Mouse (Mus musculus): ENCODE results near the gene Trio. TPM values are rescaled to one million over a fixed set of nuclear protein-coding genes. Genes with fewer than 3 reads are reported as not detected.
A peak's percentile ranks its signal among the peaks of the same experiment; 100 is the strongest.
"Not testable (repeated sequence)": the region's sequence is repeated elsewhere in the genome, so short reads cannot be mapped to it uniquely, and the experiment has no call there.

Gene Trio
- total RNA-seq, 2 experiments from 2014 or later, result 206 to 216 TPM

DNA sequence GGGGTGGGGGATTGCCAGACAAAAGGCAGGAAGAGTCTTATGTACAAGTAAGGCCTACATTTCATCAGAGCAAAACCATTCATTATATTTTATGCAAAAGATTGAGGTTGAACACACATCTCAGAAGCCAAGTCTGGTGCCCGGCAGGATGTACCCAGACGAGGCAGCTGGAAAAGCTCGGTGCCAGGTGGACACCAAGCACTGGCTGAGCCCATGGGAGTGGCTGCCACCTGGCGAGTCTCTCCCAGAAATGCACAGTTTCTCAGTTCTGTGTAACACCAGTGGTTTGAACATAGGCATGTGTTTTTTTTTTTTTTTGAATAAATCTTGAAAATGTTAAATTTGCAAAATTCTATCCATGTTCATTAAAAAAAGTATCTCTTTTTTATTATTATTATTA lies 293.8 kb downstream of the Trio start:
- no peak for DNase-seq (ENCODE audit: low spot score in 2 of 2)

DNA sequence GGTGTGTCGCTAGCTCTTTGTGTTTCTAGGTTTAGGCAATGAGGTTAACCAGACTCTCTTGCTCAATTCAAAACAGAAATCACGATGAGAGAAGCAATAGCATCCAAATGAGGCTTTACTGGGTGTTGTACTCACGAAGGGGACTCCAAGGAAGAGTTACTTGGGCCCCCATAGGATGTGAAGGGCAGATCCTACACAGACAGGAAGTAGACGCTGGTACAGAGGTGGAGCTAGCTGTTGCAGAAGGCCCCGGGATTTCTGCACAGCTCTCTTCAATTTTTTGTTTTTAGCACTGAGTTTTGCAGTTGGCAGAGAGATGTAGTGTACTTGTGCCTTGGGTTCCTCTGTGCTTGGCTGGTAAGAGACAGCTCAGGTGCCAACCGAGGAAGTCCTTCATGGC lies 299.4 kb downstream of the Trio start:
- no peak for DNase-seq (ENCODE audit: low spot score in 2 of 2)

DNA sequence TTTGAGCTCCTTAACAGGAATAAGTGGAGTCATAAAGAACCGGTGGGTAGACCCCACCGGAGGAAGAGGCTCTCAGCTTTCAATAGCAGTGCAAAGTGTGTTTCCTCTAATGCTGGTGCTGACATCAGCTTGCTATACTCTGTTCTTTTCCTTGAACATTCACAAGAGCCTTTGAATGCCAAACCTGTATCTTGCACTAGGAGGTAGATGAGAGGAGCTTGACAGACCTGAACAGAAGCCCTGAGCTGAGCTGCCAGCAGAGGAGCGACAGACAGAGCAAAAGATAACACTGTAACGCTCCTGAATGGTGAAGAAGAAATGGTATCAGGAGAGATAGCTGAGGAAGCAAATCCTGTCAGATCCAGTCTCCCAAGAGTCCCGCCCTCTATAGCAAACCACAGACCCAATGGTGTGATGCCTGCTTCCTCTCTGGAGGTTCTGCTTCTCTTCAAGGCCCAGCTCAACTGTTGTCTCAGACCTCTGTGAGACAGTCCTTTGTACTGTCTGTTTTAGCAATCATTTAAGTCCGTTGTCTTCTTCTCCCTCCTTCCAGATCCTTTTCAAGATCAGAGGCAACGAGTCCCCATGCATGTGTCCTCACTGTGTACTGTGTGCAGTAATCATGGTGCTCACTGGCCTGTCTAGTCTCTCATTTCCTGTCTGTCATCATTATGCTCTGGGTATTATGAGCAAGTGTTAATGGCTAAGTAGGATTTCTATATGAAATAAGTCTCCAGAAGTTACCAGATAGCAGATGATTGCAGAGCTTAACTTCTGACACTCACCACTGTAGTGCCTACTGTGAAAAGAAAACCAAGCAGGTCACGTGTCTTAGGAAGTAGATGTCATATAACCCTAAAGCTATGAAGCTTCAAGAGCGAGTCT lies 300.6 kb downstream of the Trio start:
- DNase-seq (ENCODE audit: low spot score in 2 of 2), result no peak

DNA sequence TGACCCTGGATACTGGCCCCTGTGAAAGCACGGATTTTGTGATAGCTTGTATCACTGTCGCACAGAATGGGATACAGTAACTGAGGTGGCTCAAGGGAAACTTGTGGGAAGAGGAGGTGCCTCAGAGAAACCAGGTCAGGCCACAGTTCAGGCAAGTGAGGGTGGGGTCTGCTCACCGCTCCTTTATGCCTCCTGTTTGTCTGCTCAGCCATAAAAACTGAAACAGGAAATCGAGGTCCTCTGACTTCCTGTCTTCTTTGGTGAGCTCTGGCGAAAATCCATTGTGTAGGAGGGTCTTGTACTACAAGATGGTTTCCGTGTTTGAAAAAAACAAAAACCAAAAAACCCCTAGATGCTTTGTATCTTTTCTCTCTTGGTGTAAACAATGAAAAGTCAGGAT lies 301.4 kb downstream of the Trio start:
- no peak for DNase-seq (ENCODE audit: low spot score in 2 of 2)

DNA sequence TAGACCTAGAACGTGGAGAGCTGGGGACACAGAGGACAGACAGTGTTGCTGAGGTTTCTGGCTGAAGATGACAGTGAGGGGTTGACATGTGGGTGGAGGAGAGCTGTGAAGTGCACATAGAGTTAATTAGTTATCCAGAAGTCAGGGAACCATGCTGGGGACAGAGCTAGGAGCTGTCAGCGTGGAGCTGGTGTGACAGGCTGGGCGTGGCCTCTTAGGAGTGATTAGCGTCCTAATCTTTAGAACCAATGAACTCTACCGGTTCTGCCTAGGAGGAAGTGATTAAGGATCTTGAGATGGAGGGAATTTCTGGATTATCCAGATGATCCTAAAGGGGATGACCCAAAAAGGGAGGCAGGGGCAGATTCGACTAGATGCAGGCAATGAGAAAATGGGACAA lies 301.9 kb downstream of the Trio start:
- DNase-seq (ENCODE audit: low spot score in 2 of 2), result no peak

DNA sequence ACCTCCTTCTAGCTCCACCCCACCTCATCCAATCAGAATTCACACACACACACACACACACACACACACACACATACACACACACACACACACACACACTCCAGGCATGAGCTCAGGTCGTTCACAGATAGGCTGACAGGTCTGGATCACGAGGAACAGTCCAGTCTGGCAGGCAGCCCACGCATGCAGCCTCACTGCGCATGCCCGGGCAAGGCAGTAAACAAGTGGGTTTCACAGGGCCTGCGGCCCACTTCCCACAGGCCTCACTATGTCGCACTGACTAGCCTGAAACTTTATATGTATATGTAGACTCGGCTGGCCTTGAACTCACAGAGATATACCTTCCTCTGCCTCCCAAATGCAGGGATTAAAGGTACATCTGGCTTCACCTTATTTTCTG lies 305.4 kb downstream of the Trio start:
- DNase-seq (ENCODE audit: low spot score in 2 of 2), result not testable (repeated sequence)

DNA sequence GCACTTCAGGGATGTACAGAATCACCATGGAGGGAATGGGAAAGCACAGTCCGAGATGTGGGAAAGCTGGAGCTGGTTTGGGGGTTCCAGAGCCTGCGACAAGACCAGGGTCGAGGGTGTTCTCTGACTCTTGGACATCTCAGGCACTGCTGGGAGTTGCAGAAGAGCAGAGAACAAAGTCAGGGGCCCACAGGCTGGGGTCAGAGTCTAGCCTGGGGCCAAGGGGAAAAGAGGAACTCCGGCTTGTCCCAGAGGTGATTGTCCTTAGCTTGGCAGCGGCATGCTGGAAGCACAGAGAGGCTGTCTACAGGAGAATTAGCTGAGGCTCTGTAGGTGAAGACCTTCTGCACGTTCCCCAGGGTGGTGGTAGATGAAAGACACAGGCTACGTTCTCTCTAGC lies 307.0 kb downstream of the Trio start:
- DNase-seq (ENCODE audit: low spot score in 2 of 2), result no peak

DNA sequence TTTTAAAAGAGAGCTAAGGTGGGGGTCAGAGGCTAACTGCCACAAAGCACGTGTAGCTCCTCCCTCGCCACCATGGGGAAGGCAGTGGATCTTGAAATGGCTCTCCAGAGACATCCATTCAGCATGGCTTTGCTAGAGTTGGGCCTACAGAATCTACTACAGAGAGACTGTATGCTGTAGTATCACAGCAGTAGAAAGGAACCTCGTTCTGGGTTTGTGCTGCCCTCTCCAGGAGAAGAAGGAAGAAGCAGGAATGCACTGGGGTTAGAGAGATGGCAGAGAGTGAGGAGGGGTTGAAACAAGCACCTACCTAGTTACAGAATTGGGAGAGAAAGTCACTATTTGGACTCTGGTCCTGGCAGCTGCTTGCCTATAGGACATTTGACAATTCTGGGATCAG lies 310.3 kb downstream of the Trio start:
- peak; percentile 55 to 63 for DNase-seq (ENCODE audit: low spot score in 2 of 2)

DNA sequence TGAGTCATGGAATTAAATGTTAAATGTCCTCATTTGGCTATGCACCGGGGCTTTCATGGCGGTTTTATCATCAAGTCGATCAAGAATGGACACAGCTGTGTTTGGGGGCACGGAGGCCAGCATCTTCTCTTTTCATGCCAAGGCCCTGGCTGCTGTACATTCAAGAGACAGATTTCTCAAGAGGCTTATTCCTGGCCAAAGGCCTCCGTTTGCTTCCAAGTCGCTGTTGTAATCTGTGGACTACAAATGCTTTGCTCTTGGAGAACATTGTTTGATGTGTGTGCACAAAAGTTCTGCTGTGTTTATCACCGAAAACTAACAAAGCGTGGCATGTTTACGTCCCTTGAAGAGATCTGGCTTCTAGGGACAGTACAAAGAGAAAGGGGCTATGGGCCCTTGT lies 314.9 kb downstream of the Trio start:
- no peak for DNase-seq (ENCODE audit: low spot score in 2 of 2)

DNA sequence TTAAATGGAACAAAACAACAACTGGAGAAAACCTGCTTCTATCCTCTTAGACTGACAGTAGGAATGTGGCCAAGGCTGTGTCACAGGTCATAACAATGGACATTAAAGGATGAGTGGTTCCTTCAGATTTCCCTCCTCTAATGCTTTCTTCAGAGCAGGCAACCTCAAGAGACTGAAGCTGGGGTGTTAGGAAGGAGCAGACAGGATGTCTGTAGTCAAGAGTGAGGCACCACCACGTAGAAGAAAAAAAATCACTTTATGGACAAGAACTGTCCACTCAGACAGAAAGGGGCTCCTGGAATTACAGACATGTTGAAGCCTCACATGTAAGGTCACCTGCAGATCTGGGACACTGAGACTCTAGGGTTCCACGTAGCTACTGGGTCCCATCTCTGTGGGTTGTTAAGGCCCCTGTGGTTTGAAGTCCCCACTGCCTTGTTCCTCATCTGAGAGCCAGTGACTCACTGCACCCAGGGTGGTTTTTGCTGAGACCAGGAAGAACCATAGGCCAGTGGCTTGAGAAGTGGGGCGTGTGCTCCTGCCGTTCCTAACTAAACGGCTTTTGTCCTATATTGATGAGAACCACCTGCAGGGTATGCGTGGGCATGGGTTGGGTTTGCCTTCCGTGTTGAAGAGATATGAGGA lies 316.6 kb downstream of the Trio start:
- no peak for DNase-seq (ENCODE audit: low spot score in 2 of 2)

DNA sequence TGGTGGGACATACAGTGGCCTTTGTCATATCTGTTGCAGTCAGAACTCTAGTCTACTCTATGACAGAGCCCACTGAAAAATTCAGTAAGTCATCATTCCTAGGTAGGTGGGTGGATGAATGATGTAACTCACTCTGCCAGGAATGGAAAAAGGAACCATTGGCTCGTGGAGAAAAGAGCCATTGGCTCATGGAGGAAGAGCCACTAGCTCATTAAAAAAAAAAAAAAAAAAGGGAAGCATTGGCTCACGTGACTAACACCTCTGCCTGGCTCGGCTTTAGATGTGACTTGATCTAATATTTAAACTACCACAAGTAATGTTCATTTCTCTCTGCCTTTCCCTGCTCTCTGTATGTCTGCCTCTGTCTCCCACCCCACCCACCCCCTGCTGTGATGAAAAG lies 317.1 kb downstream of the Trio start:
- DNase-seq (ENCODE audit: low spot score in 2 of 2), result no peak

DNA sequence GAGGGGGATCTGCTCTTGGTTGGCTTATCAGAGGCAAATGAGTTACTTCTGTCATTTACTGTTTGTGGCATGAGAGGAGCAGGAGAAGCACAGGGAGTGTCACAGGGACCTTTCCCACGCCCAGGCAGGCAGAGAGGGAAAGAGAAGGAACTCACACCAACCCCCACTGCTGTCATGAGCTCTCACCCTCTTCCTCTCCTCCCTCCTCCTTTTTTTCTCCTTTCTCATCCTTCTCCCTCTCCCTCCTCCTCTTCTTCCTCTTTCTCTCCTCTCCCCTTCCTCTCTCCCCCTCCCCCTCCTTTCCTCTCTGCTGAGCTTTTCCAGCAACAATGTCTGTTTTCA lies 322.7 kb downstream of the Trio start:
- DNase-seq (ENCODE audit: low spot score in 2 of 2), result no peak

DNA sequence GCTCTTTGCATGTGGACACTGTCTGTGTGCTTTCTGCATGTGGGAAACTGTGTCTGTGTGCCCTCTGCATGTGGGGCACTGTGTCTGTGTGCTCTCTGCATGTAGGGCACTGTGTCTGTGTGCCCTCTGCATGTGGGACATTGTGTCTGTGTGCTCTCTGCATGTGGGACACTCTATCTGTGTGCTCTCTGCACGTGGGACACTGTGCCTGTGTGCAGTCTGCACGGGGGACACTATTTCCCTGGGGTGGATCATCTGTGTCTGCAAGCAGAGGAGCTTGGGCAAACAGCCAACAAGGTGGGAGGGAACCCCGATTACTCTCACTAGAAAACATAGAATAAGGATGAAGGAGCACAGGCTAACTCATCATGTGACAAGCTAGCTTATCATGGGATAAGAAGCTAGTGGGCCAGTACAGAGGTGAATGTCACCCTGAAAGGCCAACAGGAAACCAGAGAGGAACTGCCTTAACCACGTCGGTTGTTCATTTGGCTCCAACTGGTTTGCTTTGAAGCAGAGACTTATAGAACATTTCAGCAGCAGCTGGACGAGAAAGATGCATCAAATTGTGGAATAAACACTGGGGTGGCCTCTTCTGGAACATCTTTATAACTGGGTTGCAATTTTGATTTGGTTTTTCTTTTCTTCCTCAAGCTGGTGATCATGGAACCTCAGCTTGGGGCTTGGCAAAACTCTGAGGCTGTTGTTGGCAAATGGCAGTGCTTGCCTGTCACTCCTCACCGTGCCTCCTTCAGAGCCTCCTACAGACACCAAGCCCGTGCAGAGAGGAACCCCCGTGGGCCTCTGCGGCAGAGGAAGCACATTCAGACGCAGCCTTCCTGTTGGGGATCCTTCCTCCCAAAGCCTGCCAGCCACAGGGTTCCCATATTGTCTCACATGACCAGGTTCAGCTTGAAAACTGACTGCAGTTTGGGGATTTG lies 323.3 kb downstream of the Trio start:
- no peak for DNase-seq (ENCODE audit: low spot score in 2 of 2)

DNA sequence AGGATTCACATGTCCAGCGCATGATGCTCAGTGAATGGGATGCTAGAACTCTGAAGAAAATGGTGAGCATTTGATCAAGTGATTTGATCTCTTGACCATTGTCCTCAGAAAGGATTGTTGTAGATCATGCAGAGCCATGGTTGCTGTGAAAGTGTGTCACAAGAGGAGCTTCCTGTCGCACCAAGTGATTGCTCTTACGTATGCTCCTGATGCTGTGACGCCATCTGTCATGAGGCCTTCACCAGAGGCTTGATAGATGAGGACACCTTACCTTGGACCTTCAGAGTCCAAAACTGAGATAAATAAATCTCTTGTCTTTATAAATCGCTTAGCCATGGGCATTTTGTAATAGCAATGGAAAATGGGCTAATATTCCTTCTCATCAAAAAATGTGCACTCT lies 328.0 kb downstream of the Trio start:
- DNase-seq (ENCODE audit: low spot score in 2 of 2), result no peak

DNA sequence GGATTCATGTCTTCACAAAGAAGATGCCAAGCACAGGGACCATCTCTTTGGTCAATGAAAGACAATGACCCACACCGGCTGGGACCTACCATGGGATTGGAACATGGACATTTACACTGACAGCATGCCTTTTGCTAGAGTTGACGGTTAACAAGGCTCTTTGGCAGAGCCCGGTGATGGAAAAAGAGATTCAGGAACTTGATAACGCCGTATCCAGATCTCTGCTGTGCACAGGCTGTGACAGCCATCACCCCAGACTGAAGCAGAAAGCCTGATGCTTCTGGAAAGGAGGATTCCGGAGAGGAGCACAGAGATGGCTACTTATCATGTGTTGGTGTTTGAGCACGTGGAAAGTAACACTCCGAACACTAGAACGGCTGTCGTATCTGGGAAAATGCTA lies 332.4 kb downstream of the Trio start:
- no peak for DNase-seq (ENCODE audit: low spot score in 2 of 2)

DNA sequence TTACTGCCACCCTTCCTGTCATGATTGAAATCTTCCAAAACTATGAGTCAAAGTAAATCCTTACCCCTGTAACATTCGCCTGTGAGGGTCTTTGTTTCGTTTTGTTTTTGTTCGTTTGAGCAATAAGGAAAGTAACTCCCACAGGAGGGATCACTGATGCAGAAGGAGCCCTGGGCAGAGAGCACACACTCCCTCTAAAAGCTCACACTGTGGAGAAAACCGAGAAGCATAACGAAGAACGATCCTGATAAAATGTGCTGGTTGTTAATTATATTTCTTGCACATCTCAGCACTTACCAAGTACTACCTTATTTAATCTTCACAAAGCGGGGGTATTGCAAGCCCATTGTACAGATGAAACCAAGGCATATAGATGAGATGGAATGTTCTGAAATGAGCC lies 333.5 kb downstream of the Trio start:
- no peak for DNase-seq (ENCODE audit: low spot score in 2 of 2)

DNA sequence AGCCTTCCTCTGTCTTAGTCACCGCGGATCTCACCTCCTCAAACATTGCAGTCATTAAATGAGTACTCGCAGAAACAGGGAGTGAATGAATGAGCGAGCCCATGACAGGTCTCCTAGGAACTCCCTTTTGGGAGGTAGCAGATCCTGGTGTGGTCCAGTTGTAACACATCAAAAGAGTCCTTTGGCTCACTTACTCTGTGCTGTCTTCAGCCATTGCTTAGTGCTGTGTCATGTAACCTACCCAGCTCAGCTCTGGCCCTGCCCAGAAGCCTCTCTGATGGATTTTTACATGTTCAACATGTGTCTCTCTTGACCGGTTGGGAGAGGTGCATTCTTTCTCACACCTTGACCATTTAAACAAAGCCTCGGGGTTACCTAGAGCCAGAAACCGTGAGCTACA lies 334.4 kb downstream of the Trio start:
- no peak for DNase-seq (ENCODE audit: low spot score in 2 of 2)

DNA sequence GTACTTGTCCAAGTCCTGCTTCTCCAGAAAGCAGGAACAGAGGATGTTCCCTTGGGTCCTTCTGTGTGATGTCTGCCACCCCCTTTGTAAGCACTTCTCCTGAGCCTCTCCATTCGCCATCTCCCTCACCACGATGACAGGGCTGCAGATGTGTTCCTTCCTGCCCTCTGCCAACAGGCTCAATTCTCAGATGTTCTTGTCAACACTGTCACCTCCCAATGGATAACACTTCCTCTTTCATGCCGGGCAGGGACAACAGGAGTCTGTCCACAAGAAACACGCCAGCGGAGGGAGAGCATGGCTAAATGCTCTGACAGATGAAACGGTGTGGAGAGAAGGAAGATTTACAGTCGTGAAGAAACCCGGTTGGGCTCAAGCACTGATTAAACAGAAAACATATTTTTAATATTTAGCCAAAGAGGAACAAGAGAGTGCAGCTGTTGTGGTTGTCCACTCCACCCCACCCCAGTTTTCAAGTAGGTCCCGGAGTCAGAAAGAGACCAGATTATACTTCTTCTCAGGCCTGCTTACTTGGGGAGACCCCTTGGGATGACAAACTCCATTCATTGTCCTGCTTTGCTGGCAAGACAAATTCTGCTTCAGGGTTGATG lies 337.5 kb downstream of the Trio start:
- no peak for DNase-seq (ENCODE audit: low spot score in 2 of 2)

DNA sequence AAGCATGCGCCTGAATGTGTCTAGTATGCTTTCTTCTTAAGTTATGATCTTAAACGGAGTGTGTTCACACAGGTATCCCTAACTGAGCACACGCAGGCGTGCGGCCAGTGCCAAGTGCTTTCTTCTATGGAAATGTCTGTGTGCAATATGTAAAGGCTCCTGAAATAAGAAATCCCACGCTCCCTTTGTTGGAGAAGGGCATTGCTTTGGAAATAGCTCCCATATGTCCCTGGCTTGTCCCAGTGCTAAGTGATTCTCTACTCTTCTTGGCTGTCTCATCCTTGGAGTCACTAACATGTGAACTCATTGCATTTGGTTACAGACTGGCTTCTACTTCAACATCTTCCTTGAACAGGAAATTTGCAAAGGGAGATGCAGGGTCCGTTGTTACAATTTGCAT lies 340.8 kb downstream of the Trio start:
- DNase-seq (ENCODE audit: low spot score in 2 of 2), result no peak

DNA sequence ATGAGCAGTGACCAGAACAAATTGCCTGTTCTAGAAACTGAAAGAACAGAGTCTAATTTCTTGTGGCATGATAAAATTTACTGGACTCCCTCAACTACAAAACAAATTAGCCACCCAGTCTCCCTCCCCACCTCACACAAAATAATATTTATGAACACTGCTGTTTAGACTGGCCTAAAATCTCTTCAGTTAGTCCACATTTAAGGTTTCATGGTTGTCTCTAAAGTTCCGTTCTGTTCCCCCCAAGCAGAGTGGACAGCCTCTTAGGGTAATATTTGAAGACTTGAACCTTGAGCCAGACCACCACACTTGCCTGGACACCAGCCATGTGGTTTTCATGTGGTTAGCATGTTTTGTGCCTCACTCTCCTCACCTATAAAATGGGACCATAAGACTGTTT lies 342.4 kb downstream of the Trio start:
- no peak for DNase-seq (ENCODE audit: low spot score in 2 of 2)

DNA sequence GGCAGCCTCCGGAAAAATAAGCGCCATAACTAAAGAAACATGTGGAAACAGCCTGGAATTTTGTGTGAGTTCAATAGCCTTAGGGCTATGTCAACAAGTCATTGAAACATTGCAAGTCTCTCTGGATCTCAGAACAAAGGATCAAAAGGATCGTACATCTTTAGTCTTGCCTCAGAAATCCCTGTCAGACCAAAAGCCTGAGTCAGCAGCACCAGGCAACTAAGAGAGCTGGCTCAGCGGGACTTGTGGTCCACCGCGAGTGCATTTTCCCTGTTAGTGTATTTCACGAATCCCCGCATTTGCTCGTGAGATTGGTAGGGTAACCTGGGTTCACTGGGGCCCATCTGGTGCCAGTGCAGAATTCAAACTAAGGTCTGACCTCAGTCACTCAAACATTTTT lies 343.0 kb downstream of the Trio start:
- DNase-seq (ENCODE audit: low spot score in 2 of 2), result no peak
